Mouse (Mus musculus) hindbrain, embryonic 12.5 days (tissue): ENCODE measurements around the gene Wdfy3. TPM values are rescaled to one million over a fixed set of nuclear protein-coding genes. Genes with fewer than 3 reads are reported as not detected.

Source experiments
- ATAC-seq: fragments of 200-750 bp; cut with Nextera tagmentation; 2 replicates; pipeline ENCODE4 v1.8.0; 2017; ENCODE audit warnings: moderate TSS enrichment; ENCODE audit not compliant: low FRiP score
- H3K27ac ChIP-seq: fragments of 300-500 bp; sonication (generic); 2 replicates; pipeline ENCODE4 v1.5.1; 2016; ENCODE audit warnings: mild to moderate bottlenecking
- H3K27me3 ChIP-seq: fragments of 300-500 bp; sonication (generic); 2 replicates; pipeline ENCODE4 v1.6.1; 2016; ENCODE audit warnings: mild to moderate bottlenecking
- H3K36me3 ChIP-seq: fragments of 300-500 bp; sonication (generic); 2 replicates; pipeline ENCODE4 v1.6.1; 2016; ENCODE audit warnings: mild to moderate bottlenecking
- H3K4me1 ChIP-seq: fragments of 300-500 bp; sonication (generic); 2 replicates; pipeline ENCODE4 v1.6.1; 2016
- H3K4me2 ChIP-seq: fragments of 300-500 bp; sonication (generic); replicated peaks from 2 replicates; pipeline ENCODE4 v1.6.1; 2016; ENCODE audit warnings: mild to moderate bottlenecking
- H3K4me3 ChIP-seq: fragments of 300-500 bp; sonication (generic); 2 replicates; pipeline ENCODE4 v1.5.1; 2016; ENCODE audit warnings: mild to moderate bottlenecking
- H3K9ac ChIP-seq: fragments of 300-500 bp; sonication (generic); 2 replicates; pipeline ENCODE4 v1.6.1; 2016; ENCODE audit warnings: mild to moderate bottlenecking, moderate library complexity
- H3K9me3 ChIP-seq: fragments of 300-500 bp; sonication (generic); replicated peaks from 2 replicates; pipeline ENCODE4 v1.6.1; 2016; ENCODE audit warnings: mild to moderate bottlenecking
- WGBS: fragments of 180-500 bp; shearing (Covaris S2); methylation state at CpG from one replicate; pipeline ENCODE4 v1.1.7; 2016; 5-methylcytosine and 5-hydroxymethylcytosine counted together
- polyA plus RNA-seq: library from polyadenylated mRNA; unstranded; fragments of >200 nt; fragmentation: Nextera tagmentation; extraction: Ambion mirVana; gene quantifications from 2 replicates; pipeline ENCODE4 v1.2.1, GENCODE M21; 2016

Gene Wdfy3
- polyA plus RNA-seq, 1 experiment from 2014 or later, result 41.3 TPM

DNA sequence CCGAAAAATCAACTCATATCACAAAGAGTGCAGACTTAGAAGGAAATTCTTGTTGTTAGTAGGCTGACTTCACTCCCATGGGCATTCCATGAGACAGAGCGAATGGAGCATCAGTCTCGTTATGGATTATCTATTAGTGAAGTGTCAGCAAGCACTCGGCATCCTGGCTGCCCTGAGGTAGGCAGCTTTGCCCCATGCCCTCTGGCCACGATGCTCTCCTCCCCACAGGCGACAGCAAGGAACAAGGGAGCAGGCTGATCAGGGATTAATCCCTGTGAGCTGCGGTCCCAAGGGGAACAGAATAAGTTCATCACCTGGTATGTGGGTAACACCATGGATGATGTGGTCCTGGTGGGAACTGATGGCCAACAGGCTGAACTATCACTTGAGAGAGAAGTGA, 55.9 kb downstream of the Wdfy3 start:
- Histone ChIP-seq H3K36me3 (peaks cover 20% of the 10 kb centered on the region), H3K9ac (no peak overlapping the region), H3K4me3 (no peak overlapping the region), H3K27me3 (no peaks in the 10 kb centered on the region), H3K9me3 (no peaks in the 10 kb centered on the region; the same call in 1 of the 2 replicates), H3K4me1 (peaks cover 7% of the 10 kb centered on the region; the same call in 1 of the 2 replicates), H3K27ac (0 out of 2 replicates have a peak overlapping the region, but pooled peaks have one; percentile 7), H3K4me2 (no peak overlapping the region)
- 85% methylated on average over 7 of the region's 7 CpGs for WGBS
- ATAC-seq, result no peak; the same call in 1 of the 2 replicates

DNA sequence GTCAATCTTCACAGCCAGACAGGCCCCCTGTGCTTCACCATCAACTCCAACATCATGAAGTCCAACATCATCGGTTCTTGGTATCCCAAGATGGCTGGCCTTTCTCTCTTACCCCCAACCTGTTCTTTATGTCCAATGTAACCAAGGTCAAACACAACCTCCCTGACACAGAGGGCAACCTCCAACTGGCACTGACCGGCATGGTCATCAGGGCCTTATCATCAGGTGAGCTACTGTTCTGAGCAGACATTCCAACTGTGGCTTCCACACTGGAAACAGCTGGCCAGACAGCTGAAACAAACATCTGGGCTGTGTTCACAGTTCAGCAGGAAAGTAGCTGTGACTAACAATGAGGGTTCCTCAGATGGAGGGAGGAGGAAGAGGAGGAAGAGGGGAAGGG, 58.8 kb downstream of the Wdfy3 start:
- Histone ChIP-seq H3K36me3 (peaks cover 30% of the 10 kb centered on the region), H3K27me3 (no peaks in the 10 kb centered on the region), H3K4me3 (no peak overlapping the region), H3K4me2 (no peak overlapping the region), H3K27ac (no peak overlapping the region), H3K4me1 (peaks cover 7% of the 10 kb centered on the region; the same call in 1 of the 2 replicates), H3K9ac (no peak overlapping the region), H3K9me3 (no peaks in the 10 kb centered on the region; the same call in 1 of the 2 replicates)
- no peak for ATAC-seq
- 90% methylated on average over 2 of the region's 2 CpGs for WGBS

DNA sequence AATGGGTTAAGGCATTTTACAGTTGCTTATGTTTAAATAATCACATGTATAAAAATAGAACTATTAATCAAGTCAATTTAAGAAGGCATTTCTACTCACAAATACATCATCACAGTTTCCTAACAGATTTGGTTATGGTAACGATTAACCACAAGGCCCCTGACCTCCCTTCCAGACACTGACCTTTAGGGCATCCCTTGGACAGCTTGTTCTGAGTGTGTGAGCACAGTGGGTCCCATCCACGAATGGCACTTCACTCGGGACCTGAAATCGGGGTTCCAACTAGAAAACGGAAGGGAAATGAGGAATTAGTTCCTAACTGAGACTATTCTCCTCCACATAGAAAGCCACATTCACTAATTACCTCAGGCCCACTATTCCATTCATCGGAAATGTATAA, 60.1 kb downstream of the Wdfy3 start:
- Histone ChIP-seq H3K36me3 (peaks cover 24% of the 10 kb centered on the region), H3K9ac (no peak overlapping the region), H3K27ac (no peak overlapping the region), H3K4me3 (no peak overlapping the region), H3K27me3 (no peaks in the 10 kb centered on the region), H3K4me2 (no peak overlapping the region), H3K9me3 (no peaks in the 10 kb centered on the region; the same call in 1 of the 2 replicates), H3K4me1 (peaks cover 4% of the 10 kb centered on the region; the same call in 1 of the 2 replicates)
- no peak for ATAC-seq
- 88% methylated on average over 6 of the region's 6 CpGs for WGBS

GRCm38 (mm10) chr5:102008712-102009111, 61.0 kb downstream of the Wdfy3 start:
- Histone ChIP-seq H3K4me2 (no peak overlapping the region), H3K9ac (no peak overlapping the region), H3K4me1 (no peaks in the 10 kb centered on the region), H3K36me3 (peaks cover 16% of the 10 kb centered on the region), H3K9me3 (no peaks in the 10 kb centered on the region; the same call in 1 of the 2 replicates), H3K27me3 (no peaks in the 10 kb centered on the region), H3K4me3 (no peak overlapping the region), H3K27ac (no peak overlapping the region)
- 89% methylated on average over 7 of the region's 7 CpGs for WGBS
- ATAC-seq, result no peak

DNA sequence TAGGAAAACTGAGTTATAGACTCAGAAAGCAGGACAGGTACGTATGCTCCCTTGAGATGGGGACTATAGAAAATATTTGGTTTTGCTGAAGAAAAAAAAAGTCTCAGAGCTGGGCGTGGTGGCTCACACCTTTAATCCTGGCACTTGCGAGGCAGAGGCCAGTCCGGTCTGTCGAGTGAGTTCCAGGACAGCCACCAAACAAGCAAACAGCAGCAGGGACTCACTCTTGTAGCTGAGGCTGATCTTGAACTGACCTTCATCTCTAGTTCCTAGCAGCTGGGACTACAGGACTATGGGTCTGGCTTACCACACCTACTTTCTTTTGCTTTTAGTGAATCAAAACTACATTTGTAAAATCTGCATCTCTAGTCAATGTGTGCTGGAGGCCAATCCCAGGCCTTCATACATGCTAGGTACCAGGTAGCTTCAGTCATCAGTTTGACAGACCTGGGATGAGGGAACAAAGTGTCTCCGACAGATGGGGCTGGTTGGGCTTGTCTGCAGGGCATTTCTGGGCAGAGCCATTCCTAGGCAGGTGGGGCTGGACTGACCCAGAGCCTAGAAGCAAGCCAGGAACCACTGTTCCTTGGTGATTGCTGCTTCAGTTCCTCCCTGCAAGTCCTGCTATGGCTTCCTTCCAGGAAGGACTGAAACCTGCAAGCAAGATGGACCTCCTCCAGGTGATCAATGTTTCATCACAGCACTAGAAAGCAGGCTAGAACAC, 63.3 kb downstream of the Wdfy3 start:
- Histone ChIP-seq H3K36me3 (peaks cover 15% of the 10 kb centered on the region; the same call in 1 of the 2 replicates), H3K4me3 (no peak overlapping the region), H3K4me1 (no peaks in the 10 kb centered on the region), H3K9me3 (no peaks in the 10 kb centered on the region), H3K4me2 (no peak overlapping the region), H3K27me3 (no peaks in the 10 kb centered on the region), H3K9ac (no peak overlapping the region), H3K27ac (no peak overlapping the region)
- no peak for ATAC-seq
- 94% methylated on average over 6 of the region's 6 CpGs for WGBS

- WGBS, result 90% methylated on average over 3 of the region's 3 CpGs
- H3K9me3 ChIP-seq, result no peaks in the 10 kb centered on the region
- H3K4me2 ChIP-seq, result no peak overlapping the region
- H3K27ac ChIP-seq, result no peak overlapping the region
- H3K36me3 ChIP-seq, result peaks cover 12% of the 10 kb centered on the region; the same call in 1 of the 2 replicates
- H3K9ac ChIP-seq, result no peak overlapping the region
- H3K27me3 ChIP-seq, result no peaks in the 10 kb centered on the region
- peaks cover 6% of the 10 kb centered on the region; the same call in 1 of the 2 replicates for H3K4me1 ChIP-seq
- ATAC-seq, result no peak
- no peak overlapping the region for H3K4me3 ChIP-seq
Measured at GRCm38 (mm10) chr5:102003371-102003770, 66.3 kb downstream of the Wdfy3 start.

DNA sequence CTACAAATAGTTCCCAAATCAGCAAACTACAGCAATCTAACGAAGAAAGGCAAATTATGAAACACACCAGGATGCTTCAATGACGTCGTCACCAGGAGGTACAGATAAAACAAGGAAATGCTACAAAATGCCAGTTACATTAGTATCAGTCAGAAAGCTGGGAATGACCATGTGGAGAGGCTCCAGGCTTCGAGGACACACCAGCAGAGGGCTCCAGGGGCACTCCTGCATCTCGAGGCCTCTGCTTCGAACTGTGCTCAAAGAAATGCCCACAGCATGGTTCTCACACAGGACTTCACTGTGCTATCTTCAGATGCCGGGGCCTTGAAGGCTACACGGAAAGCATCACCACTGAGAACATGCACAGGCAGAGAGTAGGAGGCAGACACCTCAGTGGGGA, 68.7 kb downstream of the Wdfy3 start:
- 83% methylated on average over 8 of the region's 8 CpGs for WGBS
- Histone ChIP-seq H3K27ac (no peak overlapping the region), H3K4me2 (no peak overlapping the region), H3K4me3 (no peak overlapping the region), H3K9me3 (no peaks in the 10 kb centered on the region), H3K27me3 (no peaks in the 10 kb centered on the region), H3K9ac (no peak overlapping the region), H3K4me1 (peaks cover 11% of the 10 kb centered on the region; the same call in 1 of the 2 replicates), H3K36me3 (0 out of 2 replicates have a peak, but pooled peaks cover 3% of the 10 kb centered on the region)
- ATAC-seq, result no peak

- no peak overlapping the region for H3K9ac ChIP-seq
- WGBS, result 69% methylated on average over 6 of the region's 6 CpGs
Measured at GRCm38 (mm10) chr5:101998971-101999370, 70.8 kb downstream of the Wdfy3 start.

GRCm38 (mm10) chr5:101996036-101996735, 73.5 kb downstream of the Wdfy3 start:
- Histone ChIP-seq H3K9ac (no peak overlapping the region), H3K9me3 (no peaks in the 10 kb centered on the region), H3K27me3 (no peaks in the 10 kb centered on the region), H3K4me1 (peaks cover 20% of the 10 kb centered on the region), H3K4me3 (no peak overlapping the region), H3K4me2 (no peak overlapping the region), H3K27ac (no peak overlapping the region), H3K36me3 (no peaks in the 10 kb centered on the region)
- ATAC-seq, result no peak
- WGBS, result 90% methylated on average over 11 of the region's 11 CpGs

More at GRCm38 (mm10) chr5:101998971-101999370, 70.8 kb downstream of the Wdfy3 start:
- H3K4me3 ChIP-seq, result no peak overlapping the region
- no peak overlapping the region for H3K27ac ChIP-seq
- no peaks in the 10 kb centered on the region for H3K9me3 ChIP-seq
- H3K27me3 ChIP-seq, result no peaks in the 10 kb centered on the region
- H3K4me1 ChIP-seq, result peaks cover 15% of the 10 kb centered on the region
- H3K36me3 ChIP-seq, result no peaks in the 10 kb centered on the region
- H3K4me2 ChIP-seq, result no peak overlapping the region
- ATAC-seq, result no peak

- Histone ChIP-seq H3K9me3 (no peaks in the 10 kb centered on the region), H3K36me3 (no peaks in the 10 kb centered on the region), H3K27ac (no peak overlapping the region), H3K4me1 (peaks cover 20% of the 10 kb centered on the region), H3K4me2 (no peak overlapping the region), H3K9ac (no peak overlapping the region), H3K4me3 (no peak overlapping the region), H3K27me3 (no peaks in the 10 kb centered on the region)
- WGBS, result 76% methylated on average over 3 of the region's 3 CpGs
- ATAC-seq, result no peak
Measured at GRCm38 (mm10) chr5:101995451-101995995, 74.2 kb downstream of the Wdfy3 start.

DNA sequence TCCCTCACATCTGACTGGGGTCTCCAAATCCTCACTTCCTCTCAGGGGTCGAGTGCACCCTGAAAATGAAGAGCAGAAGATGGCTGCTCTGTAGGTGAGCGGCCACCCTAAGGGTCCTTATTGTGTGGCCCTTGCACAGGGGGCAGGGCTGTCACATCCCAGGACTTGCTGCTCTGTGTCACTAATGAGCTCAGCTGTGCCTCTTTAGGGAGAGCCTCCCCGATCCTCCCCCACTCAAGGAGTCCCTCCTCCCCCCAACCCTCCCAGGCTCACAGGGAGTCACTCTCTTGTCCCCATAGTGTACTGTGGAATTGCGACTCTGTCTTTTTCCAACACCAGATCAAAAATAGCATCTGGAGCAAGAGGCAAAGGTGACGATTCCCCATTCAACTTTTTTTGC, 75.7 kb downstream of the Wdfy3 start:
- Histone ChIP-seq H3K27me3 (no peaks in the 10 kb centered on the region), H3K4me2 (no peak overlapping the region), H3K4me3 (no peak overlapping the region), H3K4me1 (peaks cover 14% of the 10 kb centered on the region), H3K27ac (no peak overlapping the region), H3K36me3 (no peaks in the 10 kb centered on the region), H3K9me3 (no peaks in the 10 kb centered on the region), H3K9ac (no peak overlapping the region)
- WGBS, result 46% methylated on average over 5 of the region's 5 CpGs
- ATAC-seq, result peak; percentile 63

- no peak overlapping the region for H3K4me2 ChIP-seq
- no peak for ATAC-seq
- H3K36me3 ChIP-seq, result no peaks in the 10 kb centered on the region
- no peak overlapping the region for H3K9ac ChIP-seq
- H3K4me3 ChIP-seq, result no peak overlapping the region
- no peak overlapping the region for H3K27ac ChIP-seq
- no peaks in the 10 kb centered on the region for H3K27me3 ChIP-seq
- peaks cover 14% of the 10 kb centered on the region for H3K4me1 ChIP-seq
- H3K9me3 ChIP-seq, result no peaks in the 10 kb centered on the region
- WGBS, result 90% methylated on average over 7 of the region's 7 CpGs
Measured at GRCm38 (mm10) chr5:101992969-101993670, 76.6 kb downstream of the Wdfy3 start.
